Mouse (Mus musculus) forebrain, postnatal 0 days (tissue): ENCODE measurements around the gene Ttc34. TPM values are rescaled to one million over a fixed set of nuclear protein-coding genes. Genes with fewer than 3 reads are reported as not detected.

Experiments used
- ATAC-seq: fragments of 200-750 bp; cut with Nextera tagmentation; 2 replicates; pipeline ENCODE4 v1.8.0; 2017; ENCODE audit warnings: mild to moderate bottlenecking, moderate library complexity
- DNase-seq: peaks from one replicate; pipeline ENCODE4 v3.0.0-alpha.2; 2015
- H3K27ac ChIP-seq: fragments of 300-500 bp; sonication (generic); 2 replicates; pipeline ENCODE4 v1.5.1; 2014; ENCODE audit warnings: low read depth, mild to moderate bottlenecking, antibody characterized with exemption, low read length, moderate library complexity, mixed read lengths
- H3K27me3 ChIP-seq: fragments of 300-500 bp; sonication (generic); 2 replicates; pipeline ENCODE4 v1.6.1; 2014; ENCODE audit warnings: mild to moderate bottlenecking, low read length, mixed read lengths; ENCODE audit not compliant: insufficient read depth
- H3K36me3 ChIP-seq: fragments of 300-500 bp; sonication (generic); 2 replicates; pipeline ENCODE4 v1.6.1; 2014; ENCODE audit warnings: mild to moderate bottlenecking, moderate library complexity; ENCODE audit not compliant: insufficient read depth
- H3K4me1 ChIP-seq: fragments of 300-500 bp; sonication (generic); 2 replicates; pipeline ENCODE4 v1.6.1; 2014; ENCODE audit warnings: antibody characterized with exemption; ENCODE audit not compliant: insufficient read depth
- H3K4me2 ChIP-seq: fragments of 300-500 bp; sonication (generic); 2 replicates; pipeline ENCODE4 v1.6.1; 2014; ENCODE audit warnings: low read depth, mild to moderate bottlenecking, moderate library complexity
- H3K4me3 ChIP-seq: fragments of 300-500 bp; sonication (generic); 2 replicates; pipeline ENCODE4 v1.5.1; 2014; ENCODE audit warnings: low read depth, low read length, mixed read lengths
- H3K9ac ChIP-seq: fragments of 300-500 bp; sonication (generic); 2 replicates; pipeline ENCODE4 v1.6.1; 2014; ENCODE audit warnings: mild to moderate bottlenecking
- H3K9me3 ChIP-seq: fragments of 300-500 bp; sonication (generic); 2 replicates; pipeline ENCODE4 v1.6.1; 2016; ENCODE audit warnings: low read length
- CTCF ChIP-seq: sonication (generic); IDR thresholded peaks from 2 replicates; pipeline ENCODE4 v1.5.1; 2016; ENCODE audit warnings: antibody characterized with exemption, control low read depth, low read depth
- WGBS: fragments of 180-500 bp; shearing (Covaris S2); extraction: QIAGEN DNeasy Blood & Tissue Kit; methylation state at CpG from one replicate; pipeline ENCODE4 v1.1.7; 2014; 5-methylcytosine and 5-hydroxymethylcytosine counted together
- polyA plus RNA-seq: library from polyadenylated mRNA; unstranded; fragments of >200 nt; fragmentation: Nextera tagmentation; extraction: Ambion mirVana; gene quantifications from 2 replicates; pipeline ENCODE4 v1.2.1, GENCODE M21; 2015
- total RNA-seq: library from RNA; depleted of rRNA; stranded (reverse); fragments of >200 nt; gene quantifications from 2 replicates; pipeline ENCODE4 v1.2.3, GENCODE M21; 2014

Ttc34 gene
- total and polyA plus RNA-seq, 2 experiments from 2014 or later: 3.6 to 4.1 TPM

- no peak overlapping the region for H3K4me3 ChIP-seq
- no peak overlapping the region for H3K27ac ChIP-seq
- peak; percentile 84 for TF ChIP-seq CTCF
- ATAC-seq (peak; percentile 75), DNase-seq (peak; percentile 82)
- H3K4me1 ChIP-seq: no peaks in the 10 kb centered on the region
- no peaks in the 10 kb centered on the region for H3K36me3 ChIP-seq
- WGBS: 45% methylated on average over 17 of the region's 17 CpGs
- H3K27me3 ChIP-seq: no peaks in the 10 kb centered on the region
- no peak overlapping the region for H3K9ac ChIP-seq
- H3K9me3 ChIP-seq: no peaks in the 10 kb centered on the region
- no peak overlapping the region for H3K4me2 ChIP-seq
Measured at GRCm38 (mm10) chr4:154907833-154908232, 70.6 kb downstream of the Ttc34 start.

GRCm38 (mm10) chr4:154908490-154908889 lies 71.2 kb downstream of the Ttc34 start:
- 91% methylated on average over 5 of the region's 5 CpGs for WGBS
- Histone ChIP-seq H3K4me1 (no peaks in the 10 kb centered on the region), H3K9me3 (no peaks in the 10 kb centered on the region), H3K4me2 (no peak overlapping the region), H3K36me3 (no peaks in the 10 kb centered on the region), H3K4me3 (no peak overlapping the region), H3K9ac (no peak overlapping the region), H3K27me3 (no peaks in the 10 kb centered on the region), H3K27ac (no peak overlapping the region)
- no peak for TF ChIP-seq CTCF
- ATAC-seq (no peak), DNase-seq (no peak)

GRCm38 (mm10) chr4:154910606-154911522 lies 73.6 kb downstream of the Ttc34 start:
- no peaks in the 10 kb centered on the region for H3K4me1 ChIP-seq
- H3K27ac ChIP-seq: no peak overlapping the region
- no peaks in the 10 kb centered on the region for H3K36me3 ChIP-seq
- no peak overlapping the region for H3K4me3 ChIP-seq
- no peaks in the 10 kb centered on the region for H3K27me3 ChIP-seq
- no peaks in the 10 kb centered on the region for H3K9me3 ChIP-seq
- no peak overlapping the region for H3K4me2 ChIP-seq
- DNase-seq (no peak), ATAC-seq (peak; percentile 25; the same call in 1 of the 2 replicates)
- no peak for TF ChIP-seq CTCF
- H3K9ac ChIP-seq: no peak overlapping the region
- 12% methylated on average over 15 of the region's 15 CpGs for WGBS

- Histone ChIP-seq H3K36me3 (no peaks in the 10 kb centered on the region), H3K9me3 (no peaks in the 10 kb centered on the region), H3K4me3 (no peak overlapping the region), H3K27ac (no peak overlapping the region), H3K27me3 (no peaks in the 10 kb centered on the region), H3K4me1 (no peaks in the 10 kb centered on the region), H3K4me2 (no peak overlapping the region), H3K9ac (no peak overlapping the region)
- TF ChIP-seq CTCF: no peak
- WGBS: 73% methylated on average over 2 of the region's 2 CpGs
- no peak for DNase-seq
- ATAC-seq: no peak
Measured at GRCm38 (mm10) chr4:154911644-154912043, 74.4 kb downstream of the Ttc34 start.

- TF ChIP-seq CTCF: no peak
- H3K4me1 ChIP-seq: no peaks in the 10 kb centered on the region
- WGBS: 98% methylated on average over 3 of the region's 3 CpGs
- no peaks in the 10 kb centered on the region for H3K27me3 ChIP-seq
- no peaks in the 10 kb centered on the region for H3K9me3 ChIP-seq
- no peak overlapping the region for H3K27ac ChIP-seq
- no peak for ATAC-seq
- H3K4me3 ChIP-seq: no peak overlapping the region
- no peak overlapping the region for H3K4me2 ChIP-seq
- DNase-seq: no peak
- H3K9ac ChIP-seq: no peak overlapping the region
- H3K36me3 ChIP-seq: no peaks in the 10 kb centered on the region
Measured at GRCm38 (mm10) chr4:154913845-154914244, 76.6 kb downstream of the Ttc34 start.

GRCm38 (mm10) chr4:154914252-154914651 lies 77.0 kb downstream of the Ttc34 start:
- H3K36me3 ChIP-seq: no peaks in the 10 kb centered on the region
- H3K4me3 ChIP-seq: no peak overlapping the region
- no peak overlapping the region for H3K27ac ChIP-seq
- no peak for TF ChIP-seq CTCF
- no peak overlapping the region for H3K4me2 ChIP-seq
- H3K9me3 ChIP-seq: no peaks in the 10 kb centered on the region
- ATAC-seq (no peak), DNase-seq (no peak)
- WGBS: 92% methylated on average over 4 of the region's 4 CpGs
- H3K4me1 ChIP-seq: no peaks in the 10 kb centered on the region
- H3K27me3 ChIP-seq: no peaks in the 10 kb centered on the region
- no peak overlapping the region for H3K9ac ChIP-seq

- Histone ChIP-seq H3K27me3 (no peaks in the 10 kb centered on the region), H3K9me3 (no peaks in the 10 kb centered on the region), H3K9ac (no peak overlapping the region), H3K36me3 (no peaks in the 10 kb centered on the region), H3K4me3 (no peak overlapping the region), H3K4me1 (no peaks in the 10 kb centered on the region), H3K27ac (no peak overlapping the region), H3K4me2 (no peak overlapping the region)
- DNase-seq: no peak
- 81% methylated on average over 3 of the region's 3 CpGs for WGBS
- no peak for ATAC-seq
- no peak for TF ChIP-seq CTCF
Measured at GRCm38 (mm10) chr4:154914707-154915106, 77.4 kb downstream of the Ttc34 start.
